Mouse (Mus musculus) neutrophil, adult 65 days (primary cell): Measurements from ENCODE around the gene Tbx22. TPM values are rescaled to one million over a fixed set of nuclear protein-coding genes. Genes with fewer than 3 reads are reported as not detected.

Experiments used
- total RNA-seq: library from RNA; stranded (reverse); gene quantifications from 2 replicates; pipeline ENCODE4 v1.2.4, GENCODE M21; 2023

Tbx22 gene
- not detected in 2 replicates for total RNA-seq

DNA sequence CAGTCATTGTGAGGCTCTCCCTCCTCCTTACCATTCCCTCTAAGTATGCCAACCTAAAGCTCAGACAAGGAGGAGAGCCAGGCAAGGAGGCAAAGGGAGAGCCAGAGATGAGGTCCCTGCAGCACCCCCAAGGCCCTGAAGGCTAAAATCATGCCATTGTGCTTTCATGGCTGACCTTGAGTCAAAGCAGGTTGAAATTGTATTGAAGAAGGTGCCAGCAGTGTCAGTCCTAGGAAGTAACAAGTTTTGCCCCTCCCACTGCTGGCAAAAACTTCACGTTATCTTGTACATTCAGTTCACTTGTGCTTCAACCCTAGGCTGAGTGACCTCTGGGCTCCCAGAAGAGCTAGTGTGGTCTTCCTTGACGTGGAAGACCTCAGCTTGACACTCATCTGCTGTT is at the start of gene Tbx22:
TSS of gene Tbx22 (plus strand) at position 301 of the 400 bp plus-strand sequence.

Other genes with a start within 250 kb of the Tbx22 start
- gene Tent5d, start 124.6 kb downstream of the Tbx22 start, total RNA-seq, result 0.93 TPM in 1 of 2 replicates, not detected in the other
- 4.7 and 5.8 TPM in 2 replicates for gene 2610002M06Rik, start 148.4 kb downstream of the Tbx22 start, total RNA-seq